Mouse (Mus musculus) G1E (cell line): ENCODE data around the gene Lrrc25. TPM values are rescaled to one million over a fixed set of nuclear protein-coding genes. Genes with fewer than 3 reads are reported as not detected.

ENCODE experiments used
- ATAC-seq: 2 replicates; pipeline ENCODE4 v1.8.0; 2016; ENCODE audit warnings: mild to moderate bottlenecking; ENCODE audit not compliant: insufficient number of reproducible peaks, poor library complexity, low FRiP score, severe bottlenecking; ENCODE audit errors: extremely low read depth
- DNase-seq: peaks from one replicate; pipeline ENCODE4 v3.0.0; 2012; ENCODE audit warnings: low spot score
- H3K27me3 ChIP-seq: 2 replicates; pipeline ENCODE4 v1.6.1; 2012; ENCODE audit warnings: mild to moderate bottlenecking, low read length, inconsistent platforms; ENCODE audit not compliant: insufficient read depth
- H3K36me3 ChIP-seq: replicated peaks from 2 replicates; pipeline ENCODE3; 2012; ENCODE audit warnings: mild to moderate bottlenecking, inconsistent platforms
- H3K4me1 ChIP-seq: 2 replicates; pipeline ENCODE4 v1.6.1; 2012; ENCODE audit warnings: low read depth, low read length, inconsistent platforms, mixed read lengths; ENCODE audit not compliant: insufficient read depth
- H3K4me3 ChIP-seq: 2 replicates; pipeline ENCODE4 v1.5.1; 2012; ENCODE audit warnings: low read depth, mild to moderate bottlenecking, inconsistent platforms, low read length, moderate library complexity, mixed read lengths
- H3K9me3 ChIP-seq: replicated peaks from 2 replicates; pipeline ENCODE4 v1.6.1; 2012; ENCODE audit warnings: inconsistent platforms
- CTCF ChIP-seq: IDR thresholded peaks from 2 replicates; pipeline ENCODE4 v1.5.1; 2012; ENCODE audit warnings: low read depth, low read length, inconsistent platforms, mixed read lengths
- GATA1 ChIP-seq: IDR thresholded peaks from 2 replicates; pipeline ENCODE4 v1.6.1; 2012; ENCODE audit warnings: borderline replicate concordance, low read length, inconsistent platforms, mixed read lengths
- GATA2 ChIP-seq: IDR thresholded peaks from 2 replicates; pipeline ENCODE4 v1.6.1; 2012; ENCODE audit warnings: low read depth, low read length, inconsistent platforms, borderline replicate concordance
- POLR2AphosphoS5 ChIP-seq: IDR thresholded peaks from 2 replicates; pipeline ENCODE4 v1.6.1; 2012; ENCODE audit warnings: low read depth, low read length, inconsistent platforms; ENCODE audit not compliant: insufficient replicate concordance
- TAL1 ChIP-seq: conservative IDR thresholded peaks from 2 replicates; pipeline ENCODE4 v1.6.1; 2012; ENCODE audit warnings: low read depth, low read length, inconsistent platforms, mixed read lengths
- polyA plus RNA-seq: library from polyadenylated mRNA; stranded (reverse); fragments of >175 nt; gene quantifications from 2 replicates; pipeline ENCODE4 v1.2.3, GENCODE M21; 2012
- total RNA-seq, 2 experiments: library from RNA; stranded (forward) in 1 of 2; stranded (reverse) in 1 of 2; fragments of 200-1000 nt in 1 of 2; fragments of >200 nt in 1 of 2; fragmentation: Nextera tagmentation in 1 of 2; gene quantifications; 2 replicates each; pipeline ENCODE4 v1.2.3; 2014 to 2017

Gene Lrrc25
- total and polyA plus RNA-seq, 3 experiments = 1.6 to 2.6 (median 1.6) TPM

DNA sequence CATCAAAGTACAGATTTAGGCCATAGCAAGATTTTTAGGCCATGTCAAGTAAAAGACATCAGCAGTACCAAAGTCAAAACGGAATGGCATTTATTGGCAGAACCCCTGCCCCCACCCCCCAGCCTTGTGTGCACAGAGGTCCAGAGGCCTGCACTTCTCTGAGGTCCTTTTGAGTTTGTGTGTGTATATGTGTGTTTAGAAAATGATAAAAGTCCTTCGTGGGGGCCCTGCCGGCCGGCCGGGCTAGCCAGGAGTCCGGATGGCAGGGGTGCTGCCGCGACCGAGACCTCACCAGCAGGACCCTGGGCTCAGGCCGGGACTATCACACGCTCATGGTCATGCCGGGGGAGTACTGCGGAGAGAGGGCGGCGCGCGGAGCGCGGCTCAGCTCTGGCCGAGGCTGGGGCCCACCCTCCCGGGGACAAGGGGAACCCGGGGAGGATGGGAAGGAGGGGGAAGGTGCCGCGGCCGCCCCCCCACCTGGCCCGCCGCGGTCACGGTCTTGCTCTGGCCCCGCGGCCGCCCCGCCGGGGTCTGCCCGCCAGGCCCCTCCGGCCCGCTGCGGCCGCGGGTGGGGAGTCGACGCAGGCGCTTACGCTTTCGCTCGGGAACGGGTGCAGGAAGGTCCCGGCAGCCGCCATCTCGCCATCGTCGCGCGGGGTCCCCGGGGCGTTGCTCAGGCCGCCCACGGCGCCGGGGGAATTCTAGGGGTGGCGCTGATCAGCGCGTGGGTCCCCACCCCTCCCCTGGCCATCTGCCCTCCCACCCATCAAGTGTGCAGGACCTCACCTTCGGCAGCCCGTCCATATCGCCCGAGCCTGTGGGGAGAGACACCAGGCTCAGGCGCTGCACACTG, 18.3 kb upstream of the Lrrc25 start:
- no peak for ATAC-seq
- Histone ChIP-seq H3K36me3 (peaks cover 85% of the 10 kb centered on the region), H3K27me3 (peaks cover 3% of the 10 kb centered on the region; the same call in 1 of the 2 replicates), H3K9me3 (peaks cover 29% of the 10 kb centered on the region), H3K4me3 (no peak overlapping the region), H3K4me1 (peaks cover 48% of the 10 kb centered on the region)
- DNase-seq = no peak
- TF ChIP-seq GATA2 = no peak
- TF ChIP-seq POLR2AphosphoS5 = no peak
- TF ChIP-seq CTCF = no peak
- no peak for TF ChIP-seq GATA1
- TF ChIP-seq TAL1 = no peak

DNA sequence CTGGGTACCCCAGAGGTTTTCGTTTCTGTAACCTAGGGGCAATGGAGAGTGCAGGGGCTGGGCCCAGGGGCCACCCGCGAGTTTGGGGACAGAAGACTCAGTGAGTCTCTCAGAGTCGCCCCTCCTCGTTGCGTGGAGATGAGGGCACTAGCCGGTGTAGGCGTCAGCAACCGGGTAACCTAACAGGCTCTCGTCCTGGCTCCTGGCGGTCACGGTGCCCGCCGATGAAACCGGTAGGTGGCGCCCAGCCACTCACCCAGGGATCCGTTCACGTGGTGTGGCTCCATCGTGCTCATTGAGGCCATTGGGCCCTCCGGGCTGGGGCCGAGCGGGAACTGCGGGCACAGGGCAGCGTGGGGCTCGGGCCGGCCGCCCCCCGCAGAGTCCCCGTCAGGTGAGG, 17.7 kb upstream of the Lrrc25 start:
- Histone ChIP-seq H3K27me3 (peaks cover 3% of the 10 kb centered on the region; the same call in 1 of the 2 replicates), H3K36me3 (peaks cover 85% of the 10 kb centered on the region), H3K4me3 (0 out of 2 replicates have a peak overlapping the region, but pooled peaks have one; percentile 7), H3K9me3 (peaks cover 29% of the 10 kb centered on the region), H3K4me1 (peaks cover 45% of the 10 kb centered on the region)
- no peak for ATAC-seq
- TF ChIP-seq GATA1 = no peak
- TF ChIP-seq CTCF = no peak
- TF ChIP-seq TAL1 = no peak
- TF ChIP-seq POLR2AphosphoS5 = no peak
- no peak for TF ChIP-seq GATA2
- no peak for DNase-seq

- no peak for TF ChIP-seq TAL1
- TF ChIP-seq GATA2 = no peak
- no peak for TF ChIP-seq POLR2AphosphoS5
- TF ChIP-seq CTCF = no peak
- no peak for TF ChIP-seq GATA1
- Histone ChIP-seq H3K4me1 (peaks cover 40% of the 10 kb centered on the region), H3K4me3 (no peak overlapping the region), H3K36me3 (peaks cover 86% of the 10 kb centered on the region), H3K27me3 (peaks cover 3% of the 10 kb centered on the region; the same call in 1 of the 2 replicates), H3K9me3 (peaks cover 29% of the 10 kb centered on the region)
- DNase-seq (no peak), ATAC-seq (no peak)
These were observed 17.2 kb upstream of the Lrrc25 start for GRCm38 (mm10) chr8:70598722-70599121.

DNA sequence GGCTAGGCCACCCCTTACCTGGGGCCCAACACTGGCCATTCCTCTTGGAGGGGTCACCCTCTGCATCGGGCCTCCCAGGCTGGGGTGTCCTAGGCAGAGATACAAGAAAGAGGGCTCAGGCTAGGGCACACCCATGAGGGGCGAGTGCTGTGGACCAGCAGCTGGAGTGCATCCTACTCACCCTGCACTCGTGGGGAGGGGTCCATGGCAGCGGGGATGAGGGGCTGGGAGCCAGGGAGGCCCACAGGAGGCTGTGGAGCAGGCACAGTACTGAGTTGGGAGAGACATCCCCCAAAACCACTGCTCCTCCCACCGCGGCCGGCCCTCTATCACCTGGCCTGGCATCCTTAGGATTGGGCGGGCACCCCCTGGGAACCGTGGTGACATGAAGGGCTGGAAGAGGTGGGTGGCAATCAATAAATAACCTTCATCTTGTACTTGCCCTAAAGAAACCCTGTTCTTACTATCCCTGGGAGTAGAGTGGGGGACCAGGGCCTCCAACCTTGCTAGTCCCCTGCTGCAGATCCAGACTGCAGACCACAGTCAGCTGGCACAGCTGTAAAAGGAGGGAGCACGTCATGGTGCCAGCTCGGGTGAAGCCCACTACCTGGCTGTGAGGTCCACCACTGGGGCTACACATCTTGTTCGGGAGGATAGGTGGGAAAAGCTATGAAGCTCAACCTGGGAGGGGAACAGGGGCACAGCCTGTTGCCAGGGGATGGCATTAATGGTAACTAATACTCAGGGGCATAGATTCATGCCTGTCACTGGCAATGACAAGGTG, 16.3 kb upstream of the Lrrc25 start:
- peaks cover 6% of the 10 kb centered on the region; the same call in 1 of the 2 replicates for H3K27me3 ChIP-seq
- no peak overlapping the region for H3K4me3 ChIP-seq
- ATAC-seq (no peak), DNase-seq (no peak)
- H3K9me3 ChIP-seq = peaks cover 29% of the 10 kb centered on the region
- no peak for TF ChIP-seq GATA1
- no peak for TF ChIP-seq POLR2AphosphoS5
- no peak for TF ChIP-seq GATA2
- TF ChIP-seq TAL1 = no peak
- no peak for TF ChIP-seq CTCF
- peaks cover 36% of the 10 kb centered on the region for H3K4me1 ChIP-seq
- peaks cover 96% of the 10 kb centered on the region for H3K36me3 ChIP-seq

GRCm38 (mm10) chr8:70600473-70601270, 15.3 kb upstream of the Lrrc25 start:
- no peak overlapping the region; the same call in 1 of the 2 replicates for H3K4me3 ChIP-seq
- peaks cover 97% of the 10 kb centered on the region for H3K36me3 ChIP-seq
- H3K4me1 ChIP-seq = peaks cover 28% of the 10 kb centered on the region
- H3K27me3 ChIP-seq = peaks cover 6% of the 10 kb centered on the region; the same call in 1 of the 2 replicates
- ATAC-seq (no peak), DNase-seq (no peak)
- peaks cover 29% of the 10 kb centered on the region for H3K9me3 ChIP-seq
- no peak for TF ChIP-seq TAL1
- TF ChIP-seq GATA1 = no peak
- no peak for TF ChIP-seq GATA2
- no peak for TF ChIP-seq POLR2AphosphoS5
- no peak for TF ChIP-seq CTCF
